Mouse (Mus musculus) gonadal fat pad, adult 2 months (tissue): ENCODE measurements around the gene Ppp1r1c. TPM values are rescaled to one million over a fixed set of nuclear protein-coding genes. Genes with fewer than 3 reads are reported as not detected.
"Not testable (repeated sequence)": the region's sequence is repeated elsewhere in the genome, so short reads cannot be mapped to it uniquely, and the experiment has no call there.

ENCODE experiments used
- DNase-seq: peaks from one replicate; pipeline ENCODE4 v3.0.0-alpha.2; 2012; ENCODE audit warnings: low read depth
- polyA plus RNA-seq: library from polyadenylated mRNA; depleted of rRNA; stranded (reverse); fragments of >200 nt; gene quantifications from 2 replicates; pipeline ENCODE4 v1.2.3, GENCODE M21; 2012

The Ppp1r1c gene
- polyA plus RNA-seq, 1 experiment = not detected

DNA sequence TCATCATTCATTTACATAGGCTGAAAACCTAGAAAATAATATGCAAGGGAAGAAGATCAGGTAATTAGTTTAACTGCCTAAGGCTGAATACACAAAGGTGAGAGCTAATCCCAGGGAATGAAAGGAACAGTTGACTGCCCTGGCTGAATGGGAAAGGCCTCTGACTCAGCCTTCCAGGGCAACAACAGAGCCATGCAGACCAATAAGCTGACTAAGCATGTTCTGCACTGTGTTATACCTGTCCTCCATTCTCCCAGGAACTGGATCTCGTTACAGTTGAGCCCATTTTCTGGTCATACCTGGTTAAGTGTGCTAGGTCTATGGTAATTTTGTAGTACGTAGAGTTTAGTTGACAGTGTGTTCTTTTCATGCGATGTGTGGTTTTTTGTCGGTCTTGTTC is 36.6 kb downstream of the Ppp1r1c start:
- no peak for DNase-seq

DNA sequence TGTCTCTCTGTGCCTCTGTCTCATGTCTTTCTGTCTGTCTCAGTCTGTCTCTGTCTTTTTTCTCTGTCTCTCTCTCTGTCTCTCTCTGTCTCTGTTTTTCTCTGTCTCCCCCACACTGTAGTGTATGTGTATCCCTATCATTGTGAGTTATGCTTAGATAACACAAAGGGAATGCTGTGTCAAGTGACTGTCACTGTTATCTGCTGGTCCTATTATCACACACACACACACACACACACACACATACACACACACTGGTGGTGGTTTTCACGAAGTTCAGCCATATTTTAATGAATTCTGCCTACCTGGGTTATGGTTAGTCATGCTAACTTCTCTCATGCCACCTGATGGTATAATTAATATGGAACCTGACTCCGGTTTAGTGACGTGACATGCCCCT is 44.1 kb downstream of the Ppp1r1c start:
- no peak for DNase-seq

DNA sequence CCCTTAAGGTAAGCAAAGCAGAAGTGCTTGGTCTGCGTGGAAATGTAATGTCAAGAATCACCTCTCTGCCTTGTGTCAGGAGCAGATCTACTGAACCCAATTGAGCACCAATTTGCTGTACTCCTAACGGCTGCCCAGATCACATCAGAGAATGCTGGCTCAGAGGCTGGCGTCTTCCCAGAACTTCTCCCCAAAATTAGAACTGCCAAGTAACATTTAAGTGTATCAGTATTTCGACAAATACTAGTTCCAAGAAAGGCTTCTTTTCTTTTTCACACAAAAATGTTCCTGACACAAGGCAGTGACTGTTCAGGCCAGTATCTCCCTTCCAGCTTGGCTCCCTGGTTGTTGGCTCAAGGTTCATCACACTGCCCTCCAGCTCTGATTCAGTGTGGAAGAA is 52.4 kb downstream of the Ppp1r1c start:
- no peak for DNase-seq

DNA sequence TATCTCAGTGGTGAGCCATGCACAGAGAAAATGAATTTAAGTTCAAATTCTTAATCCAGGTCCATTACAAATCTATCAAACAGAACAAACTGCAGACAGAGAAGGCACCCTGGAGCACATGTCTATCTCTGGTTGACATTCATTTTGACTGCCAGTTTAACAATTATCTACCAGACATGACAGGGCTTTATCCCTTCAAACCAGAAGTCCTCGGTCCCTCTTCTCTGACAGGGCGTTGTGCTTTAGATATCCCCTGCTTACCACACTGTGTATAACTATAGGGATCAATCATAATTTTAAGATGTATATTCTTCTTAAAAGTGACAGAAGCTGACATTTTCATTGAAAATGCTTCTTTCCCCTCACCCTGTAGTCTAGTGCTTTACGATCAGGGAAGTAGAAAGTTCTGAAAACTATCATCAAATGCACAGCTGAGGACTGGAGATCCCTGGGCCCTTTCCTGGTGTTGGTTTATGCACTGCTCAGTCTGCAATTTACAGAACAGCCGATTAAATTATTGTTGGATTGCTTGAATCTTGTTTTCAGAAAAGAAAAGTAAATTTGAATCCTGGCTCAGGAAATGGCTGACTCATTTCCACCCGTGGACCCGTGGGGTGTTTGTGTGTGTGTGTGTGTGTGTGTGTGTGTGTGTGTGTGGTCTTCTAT is 55.3 kb downstream of the Ppp1r1c start:
- no peak for DNase-seq

DNA sequence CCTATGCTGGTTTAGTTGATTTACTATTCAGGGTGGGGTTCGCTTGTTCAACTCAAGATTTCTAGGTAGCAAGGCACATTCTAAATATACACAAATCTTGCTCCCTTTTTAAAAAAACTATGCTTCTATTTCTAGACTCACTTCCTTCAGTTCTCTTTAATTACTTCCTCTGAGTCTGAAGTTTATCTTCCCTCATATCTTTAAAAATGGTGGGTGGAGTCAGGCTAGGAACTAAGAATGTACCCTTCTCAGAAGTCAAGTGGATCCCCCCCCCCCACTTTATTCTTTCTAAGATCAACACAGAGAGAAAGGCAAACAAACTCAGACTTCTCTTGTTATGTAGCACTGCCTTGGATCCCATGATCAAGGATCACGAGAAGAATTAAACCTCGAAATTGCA is 57.5 kb downstream of the Ppp1r1c start:
- no peak for DNase-seq

DNA sequence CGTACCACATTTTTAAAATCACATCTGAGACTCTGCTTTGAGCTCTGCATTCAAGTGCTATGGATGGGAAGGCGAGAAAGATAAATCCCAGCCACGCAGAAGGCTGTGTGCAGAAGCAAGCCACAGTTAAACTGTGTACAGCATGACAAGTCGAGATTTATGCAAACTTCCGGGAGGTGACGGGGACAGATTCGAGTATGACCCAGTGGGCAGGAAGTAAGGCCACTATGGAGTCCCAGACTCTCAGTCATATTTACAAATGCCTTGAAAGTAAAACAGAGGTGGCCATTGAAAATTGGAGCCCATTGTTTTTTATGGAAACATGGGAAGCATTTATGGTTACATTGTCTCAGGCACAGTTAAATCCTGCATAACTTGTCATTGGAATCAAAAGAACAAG is 58.1 kb downstream of the Ppp1r1c start:
- DNase-seq = no peak

DNA sequence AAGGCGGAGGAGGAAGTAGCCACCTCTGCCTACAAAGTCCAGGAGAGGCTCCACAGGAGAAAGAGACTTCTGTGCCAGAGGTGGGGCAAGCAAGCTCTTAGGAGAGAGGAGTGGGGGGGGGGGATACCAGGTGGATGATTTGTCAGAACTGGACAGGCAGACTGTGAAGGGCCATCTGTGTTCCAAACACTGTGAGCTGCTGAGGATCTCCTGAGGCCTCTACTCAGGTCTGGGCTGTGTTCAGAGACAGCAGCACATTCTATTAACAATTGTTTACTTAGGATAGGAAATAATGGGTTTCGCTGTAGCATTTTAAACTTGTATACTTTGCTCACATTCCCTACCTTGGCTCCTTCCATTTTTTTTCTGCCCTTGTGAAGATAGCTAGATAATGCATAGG is 61.0 kb downstream of the Ppp1r1c start:
- no peak for DNase-seq

DNA sequence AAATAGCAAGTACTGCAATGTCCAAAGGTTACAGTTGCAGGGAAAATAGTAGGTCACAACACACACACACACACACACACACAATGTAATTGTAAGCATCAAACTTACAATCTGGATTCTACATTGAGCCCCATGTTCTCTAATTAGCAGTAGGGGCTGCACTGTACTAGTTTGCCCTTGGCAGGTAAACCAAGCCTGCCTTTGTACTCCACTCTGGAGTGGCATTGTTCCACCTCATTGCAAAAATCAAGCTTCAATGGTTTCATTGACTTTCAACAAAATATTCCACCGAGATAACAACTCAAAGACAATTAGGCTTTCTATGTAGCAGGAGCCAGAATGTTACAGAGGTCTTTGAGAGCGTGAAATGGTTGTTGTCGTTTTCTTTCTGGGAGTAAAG is 62.7 kb downstream of the Ppp1r1c start:
- DNase-seq = no peak

DNA sequence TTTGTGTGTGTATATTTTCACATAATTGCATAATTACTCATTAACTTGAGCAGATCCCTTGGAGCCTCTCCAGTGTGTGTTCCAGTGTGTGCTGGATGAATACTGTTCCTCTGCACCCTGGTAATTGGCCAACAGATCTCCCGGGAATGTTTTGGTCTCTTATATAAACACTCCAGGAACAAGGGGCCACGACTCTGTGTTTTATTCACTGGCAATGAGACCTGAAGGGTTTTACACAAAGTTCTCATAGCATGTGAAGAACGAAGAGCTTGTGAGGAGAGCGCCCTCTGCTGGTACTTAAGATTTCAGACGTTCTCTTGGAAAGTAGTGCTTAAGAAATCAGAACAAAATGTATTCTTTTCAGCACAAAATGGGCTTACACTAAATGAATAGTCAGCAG is 66.8 kb downstream of the Ppp1r1c start:
- no peak for DNase-seq

DNA sequence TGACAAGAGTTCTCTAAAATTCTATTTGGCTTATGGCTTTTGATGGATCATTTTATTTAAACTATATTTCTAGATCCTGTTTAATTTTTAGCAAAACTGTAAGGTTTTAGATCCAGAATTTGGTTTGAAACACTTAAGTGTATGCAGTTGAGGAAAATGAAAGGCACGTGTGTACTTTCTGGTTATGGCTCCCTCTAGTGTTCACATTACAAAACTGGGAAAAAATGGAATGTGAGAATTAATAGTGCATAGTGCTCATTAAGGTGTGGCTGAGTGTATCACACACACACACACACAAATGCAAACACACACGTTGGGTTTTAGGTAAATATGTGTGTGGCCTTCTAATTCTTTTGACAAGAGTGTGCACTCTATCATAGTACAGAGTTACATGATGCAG is 70.2 kb downstream of the Ppp1r1c start:
- DNase-seq = no peak

DNA sequence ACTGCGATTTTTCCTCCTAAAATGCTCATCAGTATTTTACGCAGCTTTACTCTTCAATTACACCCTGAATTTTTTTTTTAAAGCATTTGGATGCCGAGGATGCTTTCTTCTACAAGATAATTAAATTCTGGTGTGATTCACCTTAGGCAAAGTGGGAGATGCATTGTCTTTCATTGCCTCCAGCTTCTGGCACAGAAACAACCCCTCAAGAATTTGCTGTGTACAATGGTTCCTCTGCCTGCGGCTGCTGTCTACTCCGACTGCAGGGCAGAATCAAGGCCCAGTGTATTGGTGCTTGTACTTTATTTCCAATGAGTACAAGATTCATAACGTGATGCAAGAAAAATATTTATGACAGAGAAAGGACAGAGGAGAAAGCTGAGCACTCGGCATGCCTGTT is 73.2 kb downstream of the Ppp1r1c start:
- no peak for DNase-seq

DNA sequence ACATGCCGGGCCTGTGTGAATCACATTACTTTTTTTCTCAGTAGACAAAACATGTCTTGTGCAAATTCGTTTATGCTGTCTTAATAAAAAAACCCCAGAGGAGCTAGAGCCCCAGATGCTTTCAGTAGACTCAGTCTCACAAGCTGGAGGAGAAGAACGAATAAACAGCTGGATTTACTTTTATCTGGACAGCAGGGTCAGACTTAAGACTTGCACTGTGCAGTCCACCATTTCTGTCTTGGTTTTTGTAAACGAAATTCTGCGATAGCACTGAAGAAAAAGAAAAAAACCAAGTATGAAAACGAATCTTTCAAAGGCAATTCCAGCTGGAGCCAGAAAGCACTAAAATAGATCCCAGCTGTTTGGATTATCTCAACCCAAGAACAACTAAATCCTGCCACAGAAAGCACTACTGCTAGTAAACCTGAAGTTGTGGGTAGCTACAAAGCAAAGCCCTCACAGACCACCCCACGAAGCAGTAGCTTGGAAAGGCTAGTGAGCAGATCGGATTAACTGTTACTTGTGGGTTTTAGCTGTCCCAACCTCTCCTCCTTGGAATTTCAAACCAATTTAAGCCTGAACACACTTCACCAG is 78.1 kb downstream of the Ppp1r1c start:
- no peak for DNase-seq

DNA sequence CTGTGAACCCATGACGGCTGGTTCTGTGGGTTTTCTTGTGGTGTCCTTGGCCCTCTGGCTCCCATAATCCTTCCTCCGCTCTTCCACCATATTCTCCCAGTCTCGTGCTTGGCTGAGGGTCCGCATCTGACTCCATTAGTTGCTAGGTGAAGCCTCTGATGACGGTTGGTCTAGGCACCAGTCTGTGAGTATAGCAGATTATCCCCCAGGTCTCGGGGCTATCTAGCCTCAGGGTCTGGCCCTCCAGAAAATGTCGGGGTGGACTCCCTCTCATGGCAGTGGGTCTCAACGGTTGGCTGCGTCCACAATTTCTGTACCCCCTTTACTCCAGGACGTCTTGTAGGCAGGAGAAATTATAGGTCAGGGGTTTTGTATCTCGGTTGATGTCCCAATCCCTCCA is 78.9 kb downstream of the Ppp1r1c start:
- DNase-seq = no peak

DNA sequence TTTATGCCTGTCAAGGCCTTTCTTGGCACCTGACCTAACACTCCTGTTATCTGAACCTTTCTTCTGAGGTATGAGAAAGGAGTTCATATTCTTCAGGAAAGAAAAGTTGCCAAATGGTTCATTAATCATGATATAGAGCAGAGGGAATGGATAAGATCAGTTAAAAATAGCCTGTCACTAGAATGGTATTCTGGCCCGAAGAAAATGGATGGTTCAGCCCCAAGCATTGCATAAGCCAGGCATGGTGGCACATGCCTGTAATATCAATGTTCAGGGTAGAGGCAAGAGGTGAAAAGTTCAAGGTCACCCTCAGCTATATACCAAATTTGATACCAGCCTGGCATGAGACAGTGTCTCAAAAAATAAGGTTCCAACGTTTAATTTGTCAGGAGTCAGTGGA is 85.6 kb downstream of the Ppp1r1c start:
- DNase-seq = no peak

DNA sequence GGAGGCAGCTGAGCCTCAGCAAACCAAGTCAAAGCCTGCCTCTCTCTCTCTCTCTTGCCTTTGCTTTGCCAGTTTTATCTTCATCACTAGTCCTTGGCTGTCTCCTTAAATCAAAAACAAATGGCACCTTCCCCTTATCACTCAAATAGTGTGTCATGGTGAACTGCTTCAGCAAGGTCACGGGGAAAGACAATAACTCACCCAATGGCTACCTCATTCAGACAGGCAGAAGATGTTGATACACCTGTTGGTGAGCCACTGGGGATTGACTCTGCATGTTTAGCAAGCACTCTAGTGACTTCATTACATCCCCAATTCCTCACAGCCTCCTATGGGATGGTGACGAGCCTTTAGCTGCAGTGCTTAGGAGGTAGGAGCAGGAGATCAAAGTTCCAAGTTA is 89.9 kb downstream of the Ppp1r1c start:
- DNase-seq = no peak

DNA sequence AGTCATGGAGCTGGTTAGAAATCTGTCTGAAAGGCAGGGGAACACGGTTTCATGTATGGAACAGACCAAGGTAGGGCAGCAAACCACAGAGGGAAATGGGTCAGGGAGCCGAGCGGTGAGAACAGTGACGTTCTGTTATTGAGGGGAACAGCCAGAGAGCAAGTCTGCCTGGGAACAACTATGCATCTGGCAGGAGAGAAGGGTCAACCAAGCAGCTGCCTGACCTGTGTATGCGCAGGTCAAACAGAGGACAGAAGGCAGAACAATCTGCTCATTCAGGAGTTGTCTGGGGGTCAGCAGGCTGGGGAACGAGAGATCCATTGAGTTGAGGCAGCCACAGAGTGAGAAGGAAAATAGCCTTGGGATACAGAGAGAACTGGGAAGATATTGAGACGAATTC is 91.0 kb downstream of the Ppp1r1c start:
- no peak for DNase-seq

DNA sequence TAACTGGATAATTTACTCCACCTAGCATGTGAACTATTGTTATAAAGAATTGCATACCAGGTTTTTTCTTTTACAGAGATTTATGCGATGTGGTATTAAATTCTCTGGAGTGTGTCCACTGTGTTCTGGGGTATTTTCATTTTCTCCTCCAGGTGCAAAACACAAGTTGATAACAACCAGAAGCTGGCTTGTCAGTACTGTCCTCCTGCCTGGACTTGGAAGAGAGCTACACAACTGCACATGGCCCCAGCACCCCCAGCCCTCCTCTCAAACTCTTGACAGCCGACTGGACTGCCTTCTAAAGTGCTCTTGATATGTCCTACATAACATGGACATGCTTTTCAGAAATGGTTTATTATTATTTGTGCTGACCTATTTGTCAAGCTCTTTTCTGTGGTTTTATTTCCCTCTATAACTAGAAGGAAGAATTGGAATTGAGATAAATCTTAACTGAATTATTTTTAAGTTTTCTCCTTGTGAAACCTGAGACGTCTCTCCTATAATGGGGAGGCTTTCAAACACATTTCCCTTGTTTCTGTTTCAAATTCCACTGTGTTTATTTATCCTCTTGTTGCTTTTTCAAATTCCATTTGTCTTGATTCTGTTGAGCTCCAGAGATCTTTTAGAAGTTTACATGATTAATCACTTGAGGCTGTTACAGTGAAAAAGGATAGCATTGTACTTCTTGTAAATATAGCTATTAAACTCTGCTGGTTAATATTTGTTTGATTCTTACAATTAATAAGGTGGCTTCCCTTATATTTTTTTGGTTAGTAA is 108.3 kb downstream of the Ppp1r1c start:
- no peak for DNase-seq

DNA sequence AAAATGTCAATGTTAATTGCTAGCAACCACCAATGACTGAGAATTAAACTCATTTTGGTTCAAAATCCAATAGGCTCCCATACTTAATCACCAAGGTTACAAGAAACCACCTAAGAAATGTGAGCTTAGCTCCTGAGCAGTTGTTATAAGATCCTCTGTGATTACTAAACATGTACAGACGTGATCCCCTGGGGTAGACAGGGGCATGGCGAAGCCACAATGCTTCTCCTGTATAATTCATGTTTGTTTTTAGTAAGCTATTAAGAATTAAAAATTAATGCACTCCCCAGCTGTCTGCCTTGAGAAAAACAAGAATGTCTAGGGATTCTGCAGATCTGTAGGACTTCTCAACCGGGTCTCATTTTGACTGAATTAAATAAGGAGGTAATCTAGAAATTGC is 112.0 kb downstream of the Ppp1r1c start:
- DNase-seq = no peak

DNA sequence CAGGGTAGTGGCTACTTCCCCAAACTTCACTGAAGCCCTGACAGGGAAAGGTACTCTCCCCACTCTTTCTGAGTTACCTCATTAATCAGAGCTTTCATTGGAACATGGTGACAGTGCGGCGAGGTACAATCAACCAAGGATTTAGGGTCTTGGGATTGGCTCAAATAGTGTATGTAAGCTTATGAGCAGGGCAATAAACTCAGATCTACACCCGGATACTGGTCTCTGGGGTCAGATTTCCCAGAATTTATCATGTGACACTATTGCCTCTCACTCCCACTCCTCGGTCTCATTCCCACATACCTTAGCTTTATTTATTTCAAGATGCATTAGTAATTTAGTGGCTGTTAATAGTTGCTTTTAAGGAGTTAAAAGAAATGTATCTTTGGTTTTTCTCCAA is 118.3 kb downstream of the Ppp1r1c start:
- DNase-seq = no peak

DNA sequence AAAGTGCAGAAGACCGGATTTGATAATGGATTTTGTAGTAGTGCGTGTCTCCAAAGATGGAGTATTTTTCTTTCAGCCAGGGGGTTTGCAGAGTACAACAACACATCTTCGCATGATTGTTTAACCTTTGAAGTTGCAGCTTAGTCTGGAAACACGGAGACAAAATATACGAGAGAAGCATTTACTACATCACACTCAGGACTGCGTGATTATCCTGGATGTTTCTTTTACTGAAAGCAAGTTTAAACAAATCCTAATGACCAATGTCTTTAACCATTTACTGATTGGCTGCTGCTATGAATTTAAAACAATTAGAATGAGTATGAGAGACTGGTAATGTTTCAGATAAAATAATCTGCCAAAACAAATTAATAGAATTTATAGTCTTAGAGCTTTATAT is 131.5 kb downstream of the Ppp1r1c start:
- no peak for DNase-seq

DNA sequence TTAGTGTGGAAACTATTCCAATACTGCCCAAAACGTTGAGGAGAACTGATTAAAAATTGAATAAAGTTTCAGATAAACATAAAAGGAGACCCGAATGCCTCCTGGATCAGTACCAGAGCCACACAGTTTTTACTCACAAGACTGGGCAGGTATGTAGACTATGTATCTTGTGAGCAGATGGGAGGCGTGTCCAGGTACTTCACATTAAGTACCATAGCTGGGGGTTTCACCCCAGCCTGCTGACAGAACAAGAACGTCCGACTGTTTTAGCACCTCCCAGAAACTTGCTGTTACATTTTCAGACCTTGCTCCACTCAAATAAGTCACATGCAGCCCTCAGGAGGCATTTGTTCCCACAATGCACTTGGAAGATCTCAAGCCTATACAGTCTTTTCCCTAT is 131.9 kb downstream of the Ppp1r1c start:
- DNase-seq = no peak

DNA sequence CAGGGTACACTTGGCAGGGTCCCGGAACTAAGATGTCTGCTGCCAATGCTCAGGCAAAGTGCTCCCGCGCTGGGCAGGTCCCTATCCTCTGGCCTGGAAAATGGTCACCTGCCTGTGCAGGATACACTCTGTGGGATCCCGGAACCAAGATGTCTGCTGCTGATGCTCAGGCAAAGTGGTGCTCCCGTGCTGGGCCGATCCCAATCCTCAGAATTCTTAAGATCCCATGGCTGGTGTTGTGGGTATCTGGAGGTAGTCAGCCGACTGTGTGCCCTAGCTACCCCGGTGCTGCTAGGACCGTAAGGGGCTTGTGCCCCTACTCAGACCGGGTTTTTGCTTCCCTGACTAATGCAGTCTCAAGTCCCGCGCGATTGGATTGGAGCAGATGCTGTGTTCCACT is 139.8 kb downstream of the Ppp1r1c start:
- DNase-seq = not testable (repeated sequence)

DNA sequence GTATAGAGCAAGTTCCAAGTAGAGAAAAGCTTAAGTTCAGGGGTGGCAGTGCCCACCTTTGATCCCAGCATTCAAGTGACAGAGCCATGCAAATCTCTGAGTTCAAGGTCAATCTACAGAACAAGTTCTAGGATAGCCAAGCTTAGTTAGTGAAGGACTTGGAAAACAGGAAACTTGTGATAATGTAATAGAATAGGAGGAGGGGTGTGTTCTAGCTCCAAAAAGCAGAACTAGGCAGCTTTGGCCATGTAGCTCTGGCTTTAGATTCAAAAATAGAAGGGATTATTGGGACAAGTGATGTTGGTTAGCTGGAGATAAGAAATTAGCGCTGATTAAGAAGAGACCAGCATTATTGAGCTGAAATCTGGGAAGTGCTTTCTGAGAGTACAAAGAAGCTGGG is 149.3 kb downstream of the Ppp1r1c start:
- DNase-seq = no peak
